Mouse (Mus musculus): ENCODE data around the gene Gm20422. TPM values are rescaled to one million over a fixed set of nuclear protein-coding genes. Genes with fewer than 3 reads are reported as not detected.
A peak's percentile ranks its signal among the peaks of the same experiment; 100 is the strongest.

Gm20422 gene
- polyA plus RNA-seq (2015; fragmentation: Nextera tagmentation; extraction: Ambion mirVana): 0.84 TPM in 1 of 2 replicates, not detected in the other

DNA sequence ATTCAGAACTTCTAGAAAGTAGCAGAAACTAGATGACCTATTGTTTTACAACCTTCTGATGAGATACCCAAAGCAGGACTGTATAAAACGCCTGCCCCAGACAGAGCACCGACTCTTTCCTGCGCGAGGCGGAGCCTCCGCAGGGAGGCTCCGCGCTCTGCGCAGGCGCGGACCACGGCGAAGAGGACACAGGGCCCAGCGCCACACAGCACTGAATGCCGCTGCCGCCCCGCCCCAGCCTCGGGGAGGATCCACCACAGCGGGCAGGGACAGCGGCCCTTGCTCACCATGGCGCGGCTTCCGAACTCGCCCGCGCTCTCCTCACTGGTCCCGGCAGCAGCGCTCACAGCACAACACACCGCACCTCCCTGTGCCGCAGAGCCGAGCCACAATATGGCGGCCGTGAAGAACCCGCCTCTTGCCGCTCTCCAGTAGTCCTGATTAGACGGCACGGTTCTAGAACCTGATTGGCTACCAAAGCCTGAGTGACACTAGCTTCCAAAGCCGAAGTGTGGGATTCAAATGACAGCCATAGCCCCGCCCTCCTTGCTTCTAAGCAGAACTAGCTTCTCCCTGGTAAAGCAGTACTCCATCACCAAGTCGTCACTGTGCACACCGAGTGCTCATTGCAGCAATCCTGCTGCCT lies at the start of gene Gm20422:
TSS of gene Gm20422 (minus strand) at position 384 of the 646 bp plus-strand sequence.
- H3K4me2 ChIP-seq (replicated peaks): peak within 1 kb of the TSS; percentile 54
- no peaks in the 10 kb centered on the region for H3K9me3 ChIP-seq (replicated peaks)
- H3K9ac ChIP-seq: peak within 1 kb of the TSS; percentile 99
- H3K36me3 ChIP-seq: peaks cover 8% of the 10 kb centered on the region
- peak; percentile 99 for ATAC-seq (ENCODE audit: insufficient number of reproducible peaks, low FRiP score, low TSS enrichment, low read depth)
- H3K27me3 ChIP-seq: no peaks in the 10 kb centered on the region
- WGBS: under 1% methylated on average over 41 of the region's 41 CpGs
- H3K4me3 ChIP-seq (replicated peaks): peak within 1 kb of the TSS; percentile 88
- H3K27ac ChIP-seq (replicated peaks): peak within 1 kb of the TSS; percentile 100
- peaks cover 16% of the 10 kb centered on the region for H3K4me1 ChIP-seq

DNA sequence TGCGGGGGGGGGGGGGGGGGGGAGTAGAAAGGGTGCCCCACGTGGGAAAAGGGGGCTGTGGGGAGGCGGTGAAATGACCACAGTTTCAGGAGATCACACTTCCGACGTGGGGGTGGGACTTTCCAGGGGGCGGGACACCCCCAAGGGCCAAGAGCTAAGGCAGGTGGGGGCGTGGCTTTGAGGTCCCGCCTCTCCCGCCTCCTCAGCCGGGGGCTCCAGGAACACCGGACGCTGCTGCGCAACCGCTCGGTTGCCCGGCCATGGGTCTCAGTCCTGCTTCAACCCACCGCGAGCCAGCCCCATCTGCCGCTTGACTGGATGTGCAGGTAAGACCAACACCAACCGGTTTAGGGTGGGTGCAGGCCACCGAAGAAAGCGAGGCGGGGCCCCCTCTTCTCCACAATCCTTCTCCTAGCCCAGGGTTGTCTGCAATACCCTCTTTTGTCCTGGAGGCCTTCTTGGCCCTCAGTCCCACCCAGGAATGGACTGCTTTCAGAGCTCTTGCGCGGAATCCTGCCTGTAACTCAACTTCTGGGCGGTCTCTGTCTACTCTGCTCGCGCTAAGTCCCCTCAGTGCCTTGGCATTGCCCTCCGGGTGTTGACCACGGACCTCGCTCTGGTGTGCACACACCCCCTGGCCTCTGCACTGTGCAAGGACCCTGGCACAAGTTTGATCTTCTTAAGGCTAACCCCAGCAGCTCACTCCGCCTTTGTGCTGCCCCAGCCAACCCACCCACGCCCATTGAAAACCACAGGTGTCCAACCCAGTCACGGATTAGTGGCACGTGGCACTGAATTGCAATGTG lies 47.9 kb upstream of the Gm20422 start, which contains the start of gene Lpar2:
TSS of gene Lpar2 (plus strand) at position 44 of the 806 bp plus-strand sequence.
- Histone ChIP-seq H3K4me2 (replicated peaks) (peak within 1 kb of the TSS; percentile 88), H3K9me3 (replicated peaks) (no peaks in the 10 kb centered on the region), H3K36me3 (peaks cover 14% of the 10 kb centered on the region; the same call in 1 of the 2 replicates), H3K27me3 (no peaks in the 10 kb centered on the region), H3K4me1 (peaks cover 29% of the 10 kb centered on the region), H3K9ac (peak within 1 kb of the TSS; percentile 69), H3K4me3 (replicated peaks) (peak within 1 kb of the TSS; percentile 67), H3K27ac (replicated peaks) (peak within 1 kb of the TSS; percentile 48; the same call in 1 of the 2 replicates)
- under 1% methylated on average over 32 of the region's 35 CpGs for WGBS
- ATAC-seq (ENCODE audit: insufficient number of reproducible peaks, low FRiP score, low TSS enrichment, low read depth): peak; percentile 56

DNA sequence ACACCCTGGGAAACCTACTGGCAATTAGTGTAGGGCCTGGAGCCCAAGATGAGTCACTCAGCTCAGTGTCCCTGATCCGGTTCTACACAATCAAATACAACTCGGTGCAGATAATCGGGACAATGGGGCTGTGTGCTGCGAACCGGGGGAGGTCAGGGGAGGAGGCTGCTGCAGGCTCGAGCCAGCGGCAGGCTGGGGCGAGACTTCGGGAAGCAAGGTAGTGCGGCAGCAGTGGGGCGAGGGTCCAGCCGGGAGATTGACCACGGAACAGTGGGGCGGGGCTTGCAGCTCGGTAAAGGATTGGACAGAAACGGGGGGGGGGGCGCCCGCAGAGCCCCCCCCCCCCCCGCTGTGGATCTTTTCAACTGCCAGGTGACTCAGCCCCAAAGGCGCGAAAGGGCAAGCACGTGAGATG lies 47.3 kb upstream of the Gm20422 start:
- H3K9me3 ChIP-seq (replicated peaks): no peaks in the 10 kb centered on the region
- WGBS: 3% methylated on average over 19 of the region's 22 CpGs
- H3K27ac ChIP-seq (replicated peaks): no peak overlapping the region

GRCm38 (mm10) chr8:69820466-69820865 lies 45.8 kb upstream of the Gm20422 start:
- Histone ChIP-seq H3K4me3 (replicated peaks) (no peak overlapping the region), H3K27me3 (no peaks in the 10 kb centered on the region), H3K27ac (replicated peaks) (no peak overlapping the region), H3K36me3 (peaks cover 19% of the 10 kb centered on the region; the same call in 1 of the 2 replicates), H3K4me1 (peaks cover 29% of the 10 kb centered on the region), H3K4me2 (replicated peaks) (no peak overlapping the region), H3K9me3 (replicated peaks) (no peaks in the 10 kb centered on the region), H3K9ac (no peak overlapping the region)
- 74% methylated on average over 9 of the region's 9 CpGs for WGBS
- no peak for ATAC-seq (ENCODE audit: insufficient number of reproducible peaks, low FRiP score, low TSS enrichment, low read depth)

More for the DNA sequence above, 47.3 kb upstream of the Gm20422 start:
- H3K9ac ChIP-seq: peak overlapping the region; percentile 69
- H3K27me3 ChIP-seq: no peaks in the 10 kb centered on the region
- H3K4me2 ChIP-seq (replicated peaks): peak overlapping the region; percentile 88
- peaks cover 29% of the 10 kb centered on the region for H3K4me1 ChIP-seq
- H3K36me3 ChIP-seq: peaks cover 19% of the 10 kb centered on the region; the same call in 1 of the 2 replicates
- peak overlapping the region; percentile 67 for H3K4me3 ChIP-seq (replicated peaks)
- ATAC-seq (ENCODE audit: insufficient number of reproducible peaks, low FRiP score, low TSS enrichment, low read depth): peak; percentile 26; the same call in 1 of the 2 replicates

DNA sequence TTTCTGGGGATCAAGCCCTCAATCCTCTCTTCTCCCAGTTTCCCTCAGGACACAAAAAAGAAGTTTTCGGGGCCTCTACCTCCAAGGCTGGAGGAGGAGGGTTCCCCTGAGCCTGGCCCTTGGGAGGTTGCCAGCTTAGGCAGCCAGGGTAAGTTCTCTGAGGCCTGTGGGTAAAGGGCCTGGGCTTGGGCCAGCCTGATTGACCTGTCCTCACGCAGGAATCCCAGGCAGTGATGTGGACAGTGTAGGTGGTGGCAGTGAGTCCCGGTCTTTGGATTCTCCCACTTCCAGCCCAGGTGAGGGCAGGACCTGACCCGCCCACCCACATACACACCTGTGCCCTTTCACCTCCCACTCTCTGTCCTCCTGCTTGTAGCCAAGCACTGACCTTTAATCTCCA lies 40.7 kb upstream of the Gm20422 start:
- H3K27me3 ChIP-seq: no peaks in the 10 kb centered on the region
- H3K27ac ChIP-seq (replicated peaks): no peak overlapping the region
- no peak overlapping the region for H3K4me3 ChIP-seq (replicated peaks)
- no peak overlapping the region for H3K9ac ChIP-seq
- H3K9me3 ChIP-seq (replicated peaks): no peaks in the 10 kb centered on the region
- no peaks in the 10 kb centered on the region for H3K4me1 ChIP-seq
- WGBS: 93% methylated on average over 4 of the region's 4 CpGs
- peaks cover 46% of the 10 kb centered on the region for H3K36me3 ChIP-seq
- H3K4me2 ChIP-seq (replicated peaks): no peak overlapping the region
- ATAC-seq (ENCODE audit: insufficient number of reproducible peaks, low FRiP score, low TSS enrichment, low read depth): no peak

GRCm38 (mm10) chr8:69814881-69815280 lies 40.2 kb upstream of the Gm20422 start:
- Histone ChIP-seq H3K36me3 (peaks cover 46% of the 10 kb centered on the region), H3K4me1 (no peaks in the 10 kb centered on the region), H3K9me3 (replicated peaks) (no peaks in the 10 kb centered on the region), H3K4me3 (replicated peaks) (no peak overlapping the region), H3K9ac (no peak overlapping the region), H3K27me3 (no peaks in the 10 kb centered on the region), H3K27ac (replicated peaks) (no peak overlapping the region), H3K4me2 (replicated peaks) (no peak overlapping the region)
- WGBS: 70% methylated on average over 2 of the region's 2 CpGs
- ATAC-seq (ENCODE audit: insufficient number of reproducible peaks, low FRiP score, low TSS enrichment, low read depth): no peak

DNA sequence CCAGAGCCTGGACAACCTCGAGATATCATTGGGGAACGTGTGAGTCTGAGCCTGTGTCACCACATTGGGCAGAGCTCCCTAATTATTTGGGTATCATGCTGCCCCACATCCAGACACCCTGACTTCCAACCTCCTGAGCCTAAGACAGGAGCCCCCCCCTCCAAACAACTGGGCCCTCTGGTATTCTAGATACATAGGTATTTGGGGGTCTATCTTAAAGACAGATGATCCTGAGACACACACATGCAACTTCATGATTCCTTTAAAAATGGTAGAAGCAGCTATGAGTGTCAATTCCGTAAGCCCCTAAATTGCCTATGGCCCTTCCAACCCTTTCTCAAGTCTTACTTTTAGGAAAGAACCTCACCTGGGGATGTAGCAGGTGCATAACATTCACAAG lies 35.1 kb upstream of the Gm20422 start:
- Histone ChIP-seq H3K9me3 (replicated peaks) (no peaks in the 10 kb centered on the region), H3K4me3 (replicated peaks) (no peak overlapping the region), H3K4me2 (replicated peaks) (no peak overlapping the region), H3K4me1 (peaks cover 13% of the 10 kb centered on the region), H3K27ac (replicated peaks) (no peak overlapping the region), H3K36me3 (peaks cover 54% of the 10 kb centered on the region), H3K9ac (no peak overlapping the region), H3K27me3 (no peaks in the 10 kb centered on the region)
- ATAC-seq (ENCODE audit: insufficient number of reproducible peaks, low FRiP score, low TSS enrichment, low read depth): no peak
- 53% methylated on average over 3 of the region's 3 CpGs for WGBS

DNA sequence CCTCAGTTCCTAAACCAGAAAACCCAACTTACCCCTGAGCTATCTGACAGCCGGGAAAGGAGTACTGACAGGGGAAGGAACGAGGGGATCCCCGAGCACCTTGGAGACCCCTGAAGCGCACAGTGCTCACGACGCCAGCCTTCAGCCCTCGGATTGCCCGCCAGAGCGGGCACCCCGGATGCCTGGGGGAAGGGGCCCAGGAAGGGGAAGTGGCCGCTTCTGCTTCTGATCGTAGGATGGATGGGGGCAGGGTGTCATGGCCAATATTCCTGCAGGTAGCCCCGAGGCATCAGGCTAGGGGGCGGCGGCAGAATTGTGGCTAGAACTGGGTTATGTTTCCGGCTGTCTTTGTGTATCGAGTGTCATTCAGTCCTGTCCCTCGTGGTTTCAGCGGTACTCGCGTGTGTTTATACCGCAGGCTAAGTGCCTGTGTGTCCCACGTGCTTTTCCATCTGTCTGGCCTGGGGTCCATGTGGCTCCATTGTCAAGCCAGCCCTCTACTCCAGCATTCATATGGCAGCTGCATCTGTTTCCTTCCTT lies 34.2 kb upstream of the Gm20422 start:
- Histone ChIP-seq H3K9ac (peak overlapping the region; percentile 15), H3K4me3 (replicated peaks) (peak overlapping the region; percentile 54), H3K4me2 (replicated peaks) (peak overlapping the region; percentile 78), H3K27me3 (no peaks in the 10 kb centered on the region), H3K27ac (replicated peaks) (0 out of 2 replicates have a peak overlapping the region, but pooled peaks have one; percentile 28), H3K4me1 (peaks cover 13% of the 10 kb centered on the region), H3K9me3 (replicated peaks) (no peaks in the 10 kb centered on the region), H3K36me3 (peaks cover 55% of the 10 kb centered on the region)
- ATAC-seq (ENCODE audit: insufficient number of reproducible peaks, low FRiP score, low TSS enrichment, low read depth): peak; percentile 46; the same call in 1 of the 2 replicates
- 0% methylated on average over 23 of the region's 23 CpGs for WGBS

- peak; percentile 61; the same call in 1 of the 2 replicates for ATAC-seq (ENCODE audit: insufficient number of reproducible peaks, low FRiP score, low TSS enrichment, low read depth)
- H3K4me1 ChIP-seq: peaks cover 13% of the 10 kb centered on the region
- 0 out of 2 replicates have a peak within 1 kb of the TSS, but pooled peaks have one; percentile 30 for H3K27ac ChIP-seq (replicated peaks)
- H3K4me3 ChIP-seq (replicated peaks): peak within 1 kb of the TSS; percentile 54
- H3K27me3 ChIP-seq: no peaks in the 10 kb centered on the region
- peak within 1 kb of the TSS; percentile 15 for H3K9ac ChIP-seq
- H3K9me3 ChIP-seq (replicated peaks): no peaks in the 10 kb centered on the region
- H3K36me3 ChIP-seq: peaks cover 57% of the 10 kb centered on the region
- H3K4me2 ChIP-seq (replicated peaks): peak within 1 kb of the TSS; percentile 78
- 5% methylated on average over 28 of the region's 28 CpGs for WGBS
These were observed 33.6 kb upstream of the Gm20422 start, which contains the start of gene Gmip for GRCm38 (mm10) chr8:69808094-69808863. Gene Gmip, plus strand, starts transcription at chr8:69808679.

- Histone ChIP-seq H3K9me3 (replicated peaks) (no peaks in the 10 kb centered on the region), H3K27ac (replicated peaks) (no peak overlapping the region), H3K4me1 (peaks cover 13% of the 10 kb centered on the region), H3K9ac (no peak overlapping the region), H3K36me3 (peaks cover 67% of the 10 kb centered on the region), H3K4me3 (replicated peaks) (no peak overlapping the region), H3K4me2 (replicated peaks) (no peak overlapping the region), H3K27me3 (no peaks in the 10 kb centered on the region)
- no peak for ATAC-seq (ENCODE audit: insufficient number of reproducible peaks, low FRiP score, low TSS enrichment, low read depth)
- 94% methylated on average over 5 of the region's 5 CpGs for WGBS
These were observed 32.5 kb upstream of the Gm20422 start for GRCm38 (mm10) chr8:69807236-69807635.
